1 mouse cellular context compared by ENCODE assay signal in the genomic region with DNA sequence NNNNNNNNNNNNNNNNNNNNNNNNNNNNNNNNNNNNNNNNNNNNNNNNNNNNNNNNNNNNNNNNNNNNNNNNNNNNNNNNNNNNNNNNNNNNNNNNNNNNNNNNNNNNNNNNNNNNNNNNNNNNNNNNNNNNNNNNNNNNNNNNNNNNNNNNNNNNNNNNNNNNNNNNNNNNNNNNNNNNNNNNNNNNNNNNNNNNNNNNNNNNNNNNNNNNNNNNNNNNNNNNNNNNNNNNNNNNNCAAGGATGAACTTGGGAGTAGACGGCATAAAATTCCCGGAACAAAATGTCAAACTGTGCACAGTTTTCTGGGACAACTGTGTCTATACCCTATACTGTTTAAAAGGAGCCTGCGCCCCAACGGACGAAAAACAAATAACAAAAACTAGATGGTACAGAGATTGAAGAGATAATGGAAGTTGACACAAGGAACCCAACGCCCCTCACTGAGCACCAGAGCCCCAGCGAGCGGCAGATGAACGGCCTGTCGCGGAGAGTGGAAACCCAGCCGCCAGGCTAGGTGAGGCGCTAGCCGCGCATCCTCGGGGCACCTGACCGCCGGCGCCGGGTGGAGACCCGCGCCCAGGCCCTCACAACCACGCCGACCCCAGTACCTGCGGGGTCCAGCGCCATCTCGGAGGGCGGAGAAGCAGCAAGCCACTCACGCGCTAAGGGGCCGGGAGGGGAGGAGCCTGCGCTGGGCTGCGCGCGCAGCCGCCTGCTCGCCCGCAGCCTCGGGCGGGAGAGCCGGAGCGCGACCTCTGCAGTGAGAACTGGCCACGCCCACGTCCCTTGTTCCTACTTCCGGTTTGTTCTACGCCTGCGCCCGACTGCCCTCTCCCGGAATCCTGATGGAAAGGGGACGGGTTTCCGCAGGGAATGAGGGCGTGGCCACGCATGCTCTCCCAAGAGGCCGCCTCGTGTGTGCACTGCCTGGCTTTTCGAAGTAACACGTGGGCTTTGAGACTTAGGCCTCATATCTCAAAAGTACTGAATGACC.
A peak's percentile ranks its signal among the peaks of the same experiment; 100 is the strongest.
TF ChIP-seq lines count a peak whose summit lies in the region.

Gene Cmc1, minus strand, starts transcription at position 771 of the 996 bp plus-strand sequence.

TF ChIP-seq in MEL, 35 proteins besides CTCF, POLR2A, EP300 and RAD21 (continued from another document):
- peak; percentile 29; the same call in 1 of the 2 replicates for TF ChIP-seq KAT2A (conservative IDR thresholded peaks at IDR 0.05; ENCODE audit: low read depth, low read length)
- TF ChIP-seq MAFK (IDR thresholded peaks at IDR 0.05; ENCODE audit: borderline replicate concordance, low read depth, low read length), result no peak
- no peak for TF ChIP-seq POLR2AphosphoS5 (IDR thresholded peaks at IDR 0.05; ENCODE audit: borderline replicate concordance, low read depth, low read length)
- TF ChIP-seq ZC3H11A (IDR thresholded peaks at IDR 0.05; ENCODE audit: low read depth, low read length), result no peak
- TF ChIP-seq ZMIZ1 (IDR thresholded peaks at IDR 0.05; ENCODE audit: low read depth, low read length), result peak; percentile 67
- TF ChIP-seq NELFE (IDR thresholded peaks at IDR 0.05; ENCODE audit: low read depth, low read length), result peak; percentile 83
- peak; percentile 74 for TF ChIP-seq SIN3A (IDR thresholded peaks at IDR 0.05; ENCODE audit: low read length)
- TF ChIP-seq HCFC1 (IDR thresholded peaks at IDR 0.05; ENCODE audit: low read depth, low read length), result peak; percentile 69
- no peak for TF ChIP-seq MAZ (IDR thresholded peaks at IDR 0.05; ENCODE audit: low read depth, low read length)
- no peak for TF ChIP-seq ZKSCAN1 (IDR thresholded peaks at IDR 0.05; ENCODE audit: low read depth, low read length)
- TF ChIP-seq MYB (IDR thresholded peaks at IDR 0.05; ENCODE audit: low read depth, low read length), result 0 out of 2 replicates have a peak, but pooled peaks have one; percentile 18
- TF ChIP-seq SMC3 (IDR thresholded peaks at IDR 0.05; ENCODE audit: low read depth, low read length), result no peak
- no peak; the same call in 1 of the 2 replicates for TF ChIP-seq TCF12 (IDR thresholded peaks at IDR 0.05; ENCODE audit: low read depth, low read length)
- TF ChIP-seq RCOR1 (IDR thresholded peaks at IDR 0.05; ENCODE audit: low read depth, low read length), result peak; percentile 43
- no peak for TF ChIP-seq BHLHE40 (IDR thresholded peaks at IDR 0.05; ENCODE audit: borderline replicate concordance, low read depth, low read length)
- TF ChIP-seq NRF1 (IDR thresholded peaks at IDR 0.05; ENCODE audit: insufficient read depth, low read depth, low read length, poor library complexity, severe bottlenecking), result peak; percentile 89
- peak; percentile 99 for TF ChIP-seq MYC (IDR thresholded peaks at IDR 0.05; ENCODE audit: low read depth, low read length)
- TF ChIP-seq CHD1 (IDR thresholded peaks at IDR 0.05; ENCODE audit: low read depth, low read length), result peak; percentile 94
